In genomic region chr9:65195621-65195981, GRCm38 (mm10) we compare ENCODE assay signal across 8 mouse cellular contexts. TPM values are rescaled to one million over a fixed set of nuclear protein-coding genes. Genes with fewer than 3 reads are reported as not detected.
DNase-seq lines count a peak whose midpoint lies in the region; ATAC-seq and TF ChIP-seq lines count a peak whose summit lies in the region.

No protein-coding gene starts in this region.

- peaks cover 17% of the 10 kb centered on the region for H3K4me1 ChIP-seq in thymus, adult 2 months (replicated peaks; ENCODE audit: control insufficient read depth, insufficient read depth, low read length)
- peaks cover 29% of the 10 kb centered on the region for H3K4me1 ChIP-seq in heart, embryonic 11.5 days (ENCODE audit: control insufficient read depth, insufficient read depth, low read length)
- peaks cover 19% of the 10 kb centered on the region for H3K4me1 ChIP-seq in lung, embryonic 14.5 days (ENCODE audit: insufficient read depth)
- H3K4me1 ChIP-seq in olfactory bulb, adult 2 months (ENCODE audit: control insufficient read depth, insufficient read depth, low read length), result peaks cover 9% of the 10 kb centered on the region

- no peak overlapping the region for H3K4me3 ChIP-seq in thymus, adult 2 months (ENCODE audit: control insufficient read depth, insufficient read depth, low read length)
- H3K4me3 ChIP-seq in heart, embryonic 11.5 days (ENCODE audit: low read depth, low read length), result no peak overlapping the region
- H3K4me3 ChIP-seq in lung, embryonic 14.5 days (ENCODE audit: low read depth, low read length), result no peak overlapping the region
- H3K4me3 ChIP-seq in olfactory bulb, adult 2 months (ENCODE audit: insufficient read depth, low read depth, low read length), result no peak overlapping the region

- no peak for ATAC-seq in heart, embryonic 11.5 days (replicated peaks; ENCODE audit: insufficient number of reproducible peaks, low FRiP score, low TSS enrichment)
- ATAC-seq in lung, embryonic 14.5 days (ENCODE audit: insufficient read depth), result peak; percentile 5; the same call in 1 of the 2 replicates

- H3K27ac ChIP-seq in thymus, adult 2 months (ENCODE audit: control insufficient read depth, insufficient read depth, low read length), result peak overlapping the region; percentile 90
- peak overlapping the region; percentile 93 for H3K27ac ChIP-seq in heart, embryonic 11.5 days (ENCODE audit: low read depth, low read length)
- H3K27ac ChIP-seq in lung, embryonic 14.5 days (ENCODE audit: low read depth), result peak overlapping the region; percentile 95
- H3K27ac ChIP-seq in olfactory bulb, adult 2 months (ENCODE audit: insufficient read depth, low read depth, low read length), result peak overlapping the region; percentile 79

- H3K4me2 ChIP-seq in heart, embryonic 11.5 days, result peak overlapping the region; percentile 45
- peak overlapping the region; percentile 23; the same call in 1 of the 2 replicates for H3K4me2 ChIP-seq in lung, embryonic 14.5 days

- no peak for DNase-seq in thymus, adult 2 months
- no peak for DNase-seq in thymus, adult 18-20 months
- peak; percentile 41 to 57 for DNase-seq in cerebellum, postnatal 14 days
- peak; percentile 46 to 58 for DNase-seq in kidney, adult 8-10 months
- DNase-seq in lung, embryonic 14.5 days, result peak; percentile 67
- DNase-seq in right cerebral cortex, adult 18-20 months, result no peak

- H3K9me3 ChIP-seq in heart, embryonic 11.5 days (replicated peaks; ENCODE audit: control insufficient read depth, low read length), result no peaks in the 10 kb centered on the region
- H3K9me3 ChIP-seq in lung, embryonic 14.5 days (ENCODE audit: low read depth, low read length), result no peaks in the 10 kb centered on the region

- TF ChIP-seq CTCF in thymus, adult 2 months (IDR thresholded peaks at IDR 0.05; ENCODE audit: borderline replicate concordance, control insufficient read depth, extremely low read depth, insufficient read depth, low read length, poor library complexity), result no peak
- no peak for TF ChIP-seq CTCF in lung, embryonic 14.5 days (IDR thresholded peaks at IDR 0.05; ENCODE audit: low read depth)
- TF ChIP-seq CTCF in olfactory bulb, adult 2 months (IDR thresholded peaks at IDR 0.05; ENCODE audit: insufficient read depth, low read depth, low read length), result no peak

- WGBS in thymus, adult 2 months, result 31% methylated on average over 8 of the region's 8 CpGs
- 19% methylated on average over 8 of the region's 8 CpGs for WGBS in heart, embryonic 11.5 days (ENCODE audit: insufficient replicate concordance)
- WGBS in lung, embryonic 14.5 days, result 25% methylated on average over 8 of the region's 8 CpGs
- WGBS in olfactory bulb, adult 2 months, result 43% methylated on average over 8 of the region's 8 CpGs

- H3K9ac ChIP-seq in heart, embryonic 11.5 days (ENCODE audit: low read depth, low read length), result peak overlapping the region; percentile 70
- H3K9ac ChIP-seq in lung, embryonic 14.5 days, result no peak overlapping the region

- TF ChIP-seq POLR2A in thymus, adult 2 months (IDR thresholded peaks at IDR 0.05; ENCODE audit: control insufficient read depth, extremely low read depth, insufficient read depth, low read length, poor library complexity), result no peak
- no peak for TF ChIP-seq POLR2A in olfactory bulb, adult 2 months (IDR thresholded peaks at IDR 0.05; ENCODE audit: insufficient read depth, low read depth, low read length)

- H3K36me3 ChIP-seq in thymus, adult 2 months (ENCODE audit: control insufficient read depth, insufficient read depth, low read length), result no peaks in the 10 kb centered on the region
- no peaks in the 10 kb centered on the region for H3K36me3 ChIP-seq in heart, embryonic 11.5 days (ENCODE audit: control insufficient read depth, insufficient read depth, low read length)
- H3K36me3 ChIP-seq in lung, embryonic 14.5 days (ENCODE audit: insufficient read depth), result no peaks in the 10 kb centered on the region

- no peaks in the 10 kb centered on the region for H3K27me3 ChIP-seq in thymus, adult 2 months (ENCODE audit: control insufficient read depth, insufficient read depth, low read length)
- H3K27me3 ChIP-seq in heart, embryonic 11.5 days (ENCODE audit: control insufficient read depth, insufficient read depth, low read length), result no peaks in the 10 kb centered on the region
- no peaks in the 10 kb centered on the region for H3K27me3 ChIP-seq in lung, embryonic 14.5 days (ENCODE audit: insufficient read depth, low read length)

RNA-seq across cellular contexts. Expression of gene Parp16, which starts 0.4 kb away (rescaled TPM):
- 9.3 and 17.1 TPM in 2 replicates for polyA plus RNA-seq in thymus, adult 2 months (2012; rRNA removed)
- polyA plus RNA-seq in heart, embryonic 11.5 days (2014; fragmentation: Nextera tagmentation; extraction: Ambion mirVana), result 4.6 and 5.0 TPM in 2 replicates
- polyA plus RNA-seq in lung, embryonic 14.5 days (2014; fragmentation: Nextera tagmentation; extraction: Ambion mirVana), result 5.3 and 6.9 TPM in 2 replicates
- not detected in 2 replicates for polyA plus RNA-seq in olfactory bulb, adult 2 months (2012; ENCODE audit: insufficient read depth, insufficient read length, low replicate concordance, missing spikeins)

RNA-seq across cellular contexts. Expression of gene Igdcc3, which starts 54.6 kb away (rescaled TPM):
- polyA plus RNA-seq in thymus, adult 2 months (2012; rRNA removed), result 0.07 and 0.13 TPM in 2 replicates
- 6.3 and 6.8 TPM in 2 replicates for polyA plus RNA-seq in heart, embryonic 11.5 days (2014; fragmentation: Nextera tagmentation; extraction: Ambion mirVana)
- polyA plus RNA-seq in lung, embryonic 14.5 days (2014; fragmentation: Nextera tagmentation; extraction: Ambion mirVana), result 2.3 and 4.1 TPM in 2 replicates
- polyA plus RNA-seq in olfactory bulb, adult 2 months (2012; ENCODE audit: insufficient read depth, insufficient read length, low replicate concordance, missing spikeins), result not detected in 2 replicates

Comparison
In these comparisons a context has a peak if more than half of its experiments do, and no peak if none do; other contexts are left out.
1. DNase-seq: peak in cerebellum, postnatal 14 days (2 of 2), kidney, adult 8-10 months (2 of 2) and lung, embryonic 14.5 days (single experiment); none in thymus, adult 2 months (single experiment), thymus, adult 18-20 months (0 of 2) and right cerebral cortex, adult 18-20 months (single experiment).
2. Peak in every context shown above with its lines, with median percentiles within 50 percentile points of each other: H3K27ac ChIP-seq.